Mouse (Mus musculus) heart, postnatal 0 days (tissue): ENCODE measurements at regions not wholly inside any gene's neighbourhood (a gene's known extent, or its start where the extent isn't known, plus 50 kb on each side); places are given as distances from the start of the nearest gene placed in this dataset.

Experiments used
- ATAC-seq: fragments of 200-750 bp; cut with Nextera tagmentation; 2 replicates; pipeline ENCODE4 v1.8.0; 2017; ENCODE audit warnings: low read depth, moderate number of reproducible peaks, moderate library complexity; ENCODE audit not compliant: insufficient read depth
- DNase-seq: peaks from one replicate; pipeline ENCODE4 v3.0.0-alpha.2; 2016; ENCODE audit warnings: low spot score
- H3K27ac ChIP-seq: fragments of 300-500 bp; sonication (generic); 2 replicates; pipeline ENCODE4 v1.5.1; 2014; ENCODE audit warnings: low read depth, mild to moderate bottlenecking
- H3K27me3 ChIP-seq: fragments of 300-500 bp; sonication (generic); 2 replicates; pipeline ENCODE4 v1.6.1; 2014; ENCODE audit warnings: low read length, mixed read lengths; ENCODE audit not compliant: control insufficient read depth, insufficient read depth
- H3K36me3 ChIP-seq: fragments of 300-500 bp; sonication (generic); replicated peaks from 2 replicates; pipeline ENCODE4 v1.6.1; 2014; ENCODE audit warnings: low read length, mixed read lengths; ENCODE audit not compliant: control insufficient read depth, insufficient read depth
- H3K4me1 ChIP-seq: fragments of 300-500 bp; sonication (generic); 2 replicates; pipeline ENCODE4 v1.6.1; 2014; ENCODE audit warnings: antibody characterized with exemption; ENCODE audit not compliant: control insufficient read depth, insufficient read depth
- H3K4me2 ChIP-seq: fragments of 300-500 bp; sonication (generic); 2 replicates; pipeline ENCODE4 v1.6.1; 2014; ENCODE audit warnings: low read depth, mild to moderate bottlenecking, low read length, moderate library complexity
- H3K4me3 ChIP-seq: fragments of 300-500 bp; sonication (generic); 2 replicates; pipeline ENCODE4 v1.5.1; 2014; ENCODE audit warnings: low read depth, low read length
- H3K9ac ChIP-seq: fragments of 300-500 bp; sonication (generic); replicated peaks from 2 replicates; pipeline ENCODE4 v1.6.1; 2014; ENCODE audit warnings: low read depth, low read length, mixed read lengths
- H3K9me3 ChIP-seq: fragments of 300-500 bp; sonication (generic); replicated peaks from 2 replicates; pipeline ENCODE4 v1.6.1; 2016; ENCODE audit warnings: low read length; ENCODE audit not compliant: control insufficient read depth
- CTCF ChIP-seq: IDR thresholded peaks from 2 replicates; pipeline ENCODE4 v1.5.1; 2016; ENCODE audit warnings: antibody characterized with exemption, control low read depth, low read depth
- EP300 ChIP-seq: IDR thresholded peaks from 2 replicates; pipeline ENCODE4 v1.6.1; 2016; ENCODE audit warnings: antibody characterized with exemption, low read depth
- WGBS: fragments of 180-500 bp; shearing (Covaris S2); extraction: QIAGEN DNeasy Blood & Tissue Kit; methylation state at CpG from one replicate; pipeline ENCODE4 v1.1.7; 2014; 5-methylcytosine and 5-hydroxymethylcytosine counted together

DNA sequence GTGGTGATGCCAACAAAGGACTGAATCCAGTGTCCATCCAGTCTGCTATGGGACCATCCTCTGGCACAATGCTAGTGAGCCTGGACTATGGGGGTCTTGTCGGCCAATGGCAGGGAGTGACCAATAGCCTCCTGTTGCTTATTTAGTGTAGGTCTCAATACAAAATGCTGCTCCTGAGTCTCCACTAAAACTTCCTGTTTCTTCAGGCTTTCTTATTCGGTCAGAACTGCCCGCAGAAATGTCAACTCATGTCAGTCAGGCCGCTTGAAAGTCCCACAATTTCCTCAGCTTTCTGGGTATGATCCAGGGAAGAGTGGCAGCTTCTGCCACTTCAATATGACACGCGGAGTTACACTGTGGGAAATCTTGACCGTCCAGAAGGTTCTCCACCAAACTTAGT, 94.7 kb upstream of the Jazf1 start:
- 80% methylated on average over 7 of the region's 7 CpGs for WGBS
- Histone ChIP-seq H3K4me1 (no peaks in the 10 kb centered on the region), H3K27ac (no peak overlapping the region), H3K27me3 (no peaks in the 10 kb centered on the region), H3K4me2 (no peak overlapping the region), H3K36me3 (no peaks in the 10 kb centered on the region), H3K9ac (no peak overlapping the region), H3K9me3 (no peaks in the 10 kb centered on the region), H3K4me3 (no peak overlapping the region)
- no peak for ATAC-seq
- TF ChIP-seq EP300 = no peak
- TF ChIP-seq CTCF = no peak
- DNase-seq = no peak

DNA sequence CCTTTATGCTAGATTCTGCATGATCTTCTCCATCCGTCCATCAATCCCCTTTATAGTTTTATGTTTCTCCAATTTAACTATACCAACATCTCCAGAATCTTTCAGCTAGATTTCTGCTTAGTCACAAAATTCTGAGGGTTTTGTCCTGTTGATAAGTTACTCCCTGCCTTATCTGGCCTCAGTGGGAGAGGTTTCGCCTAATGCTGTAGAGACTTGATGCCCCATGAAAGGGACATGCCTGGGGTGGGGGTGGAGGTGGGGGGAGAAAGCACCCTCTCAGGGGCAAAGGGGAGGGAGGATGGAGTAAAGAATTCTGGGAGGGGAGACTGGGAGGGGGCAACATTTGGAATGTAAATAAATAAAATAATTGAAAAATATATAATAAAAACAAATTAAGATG, 93.2 kb upstream of the Jazf1 start:
- Histone ChIP-seq H3K4me1 (no peaks in the 10 kb centered on the region), H3K27ac (no peak overlapping the region), H3K4me2 (no peak overlapping the region), H3K36me3 (no peaks in the 10 kb centered on the region), H3K4me3 (no peak overlapping the region), H3K27me3 (no peaks in the 10 kb centered on the region), H3K9me3 (no peaks in the 10 kb centered on the region), H3K9ac (no peak overlapping the region)
- DNase-seq (no peak), ATAC-seq (no peak)
- 53% methylated on average over 2 of the region's 2 CpGs for WGBS
- TF ChIP-seq CTCF = no peak
- no peak for TF ChIP-seq EP300

DNA sequence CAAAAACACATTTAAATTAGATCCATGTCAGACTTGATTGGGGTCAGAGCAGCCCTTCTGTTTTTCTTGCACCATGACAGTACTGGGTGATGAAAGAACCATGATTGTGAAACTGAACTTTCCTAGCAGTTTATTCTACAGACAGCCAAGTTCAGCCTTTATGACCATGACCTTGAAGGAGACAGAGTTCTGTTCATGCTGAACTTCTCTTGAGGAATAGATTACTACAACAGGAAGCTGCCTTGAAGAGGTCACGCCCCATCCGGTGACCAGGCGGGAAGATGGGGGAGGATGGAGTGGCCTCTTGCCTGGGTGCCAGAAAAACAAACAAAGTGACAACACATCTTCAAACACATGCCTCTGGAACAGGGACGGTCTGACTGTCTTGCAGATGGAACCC, 86.2 kb upstream of the Jazf1 start:
- no peak for ATAC-seq
- Histone ChIP-seq H3K27me3 (no peaks in the 10 kb centered on the region), H3K4me3 (no peak overlapping the region), H3K36me3 (no peaks in the 10 kb centered on the region), H3K9ac (no peak overlapping the region), H3K27ac (no peak overlapping the region), H3K4me2 (no peak overlapping the region), H3K9me3 (no peaks in the 10 kb centered on the region), H3K4me1 (no peaks in the 10 kb centered on the region)
- WGBS = 46% methylated on average over 4 of the region's 4 CpGs
- no peak for DNase-seq
- no peak for TF ChIP-seq CTCF
- no peak for TF ChIP-seq EP300

GRCm38 (mm10) chr6:53147478-53147877, 79.0 kb upstream of the Jazf1 start:
- Histone ChIP-seq H3K4me3 (no peak overlapping the region), H3K9me3 (no peaks in the 10 kb centered on the region), H3K27me3 (no peaks in the 10 kb centered on the region), H3K9ac (no peak overlapping the region), H3K27ac (no peak overlapping the region), H3K4me1 (no peaks in the 10 kb centered on the region), H3K4me2 (no peak overlapping the region), H3K36me3 (no peaks in the 10 kb centered on the region)
- ATAC-seq (no peak), DNase-seq (no peak)
- TF ChIP-seq EP300 (no peak), CTCF (no peak)
- 54% methylated on average over 5 of the region's 5 CpGs for WGBS

DNA sequence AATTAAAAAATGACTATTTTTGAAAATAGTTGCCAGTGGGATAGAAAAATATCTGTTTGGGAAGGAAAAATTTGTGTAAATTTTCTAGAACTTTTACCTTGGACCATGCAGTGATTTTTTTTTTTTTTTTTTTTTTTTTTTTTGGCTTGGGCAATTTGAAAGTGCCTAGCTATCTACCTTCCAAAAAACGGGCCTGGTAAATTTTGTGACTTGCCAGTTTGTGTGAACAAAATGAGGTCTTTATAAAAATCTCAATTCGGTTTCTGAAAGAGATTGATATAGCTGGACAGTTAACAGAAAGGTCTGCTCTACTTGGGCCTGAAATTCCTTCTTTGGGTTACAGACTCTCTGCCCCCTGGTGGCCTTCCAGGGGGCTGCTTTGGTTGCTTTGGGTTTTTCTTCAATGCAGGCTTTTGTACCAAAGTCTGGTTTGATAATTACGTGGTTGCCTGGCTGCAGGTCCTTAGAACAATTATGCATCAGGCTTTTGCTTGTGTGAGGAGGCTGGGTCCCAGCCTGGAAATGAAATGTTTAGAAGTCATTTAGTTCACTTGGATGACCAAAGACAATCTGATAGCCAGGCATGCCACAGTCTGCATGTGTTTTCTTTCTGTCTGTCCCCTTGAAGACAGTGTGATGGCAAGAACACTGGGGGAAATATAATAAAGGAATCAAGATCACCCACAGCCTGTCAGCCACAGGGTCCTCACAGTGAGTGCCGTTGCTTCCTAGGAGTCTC, 75.6 kb upstream of the Jazf1 start:
- ATAC-seq (no peak), DNase-seq (peak; percentile 47)
- Histone ChIP-seq H3K4me2 (no peak overlapping the region), H3K27ac (no peak overlapping the region), H3K36me3 (no peaks in the 10 kb centered on the region), H3K9ac (no peak overlapping the region), H3K27me3 (no peaks in the 10 kb centered on the region), H3K9me3 (no peaks in the 10 kb centered on the region), H3K4me1 (no peaks in the 10 kb centered on the region), H3K4me3 (no peak overlapping the region)
- no peak for TF ChIP-seq EP300
- TF ChIP-seq CTCF = peak; percentile 76
- 17% methylated on average over 4 of the region's 4 CpGs for WGBS

DNA sequence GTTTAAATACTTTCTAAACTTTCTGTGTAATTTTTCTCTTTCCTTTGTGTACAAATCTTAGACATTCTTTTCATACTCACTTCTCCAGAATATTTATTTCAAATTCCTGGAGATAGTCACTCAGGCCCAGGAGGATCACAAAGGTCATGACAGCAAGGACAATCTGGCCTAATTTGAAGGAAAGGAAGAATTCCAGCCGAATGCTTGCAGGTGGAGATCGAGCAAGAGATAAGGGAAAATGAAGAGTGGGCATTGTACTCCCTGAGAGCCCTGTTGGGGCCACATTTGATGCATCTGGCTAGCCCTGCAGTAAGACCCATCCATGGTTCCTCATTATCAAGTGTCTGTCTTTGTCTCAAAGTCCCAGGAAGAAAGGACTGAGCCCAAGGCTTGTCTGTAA, 66.0 kb upstream of the Jazf1 start:
- no peak overlapping the region for H3K4me2 ChIP-seq
- H3K9ac ChIP-seq = no peak overlapping the region
- no peaks in the 10 kb centered on the region for H3K36me3 ChIP-seq
- no peak overlapping the region for H3K27ac ChIP-seq
- H3K9me3 ChIP-seq = no peaks in the 10 kb centered on the region
- H3K4me3 ChIP-seq = no peak overlapping the region
- H3K4me1 ChIP-seq = no peaks in the 10 kb centered on the region
- DNase-seq (no peak), ATAC-seq (no peak)
- TF ChIP-seq EP300 (no peak), CTCF (no peak)
- no peaks in the 10 kb centered on the region for H3K27me3 ChIP-seq
- 49% methylated on average over 2 of the region's 2 CpGs for WGBS
